Mouse (Mus musculus) activated CD4-positive, CD25-positive, alpha-beta regulatory T cell, adult 4 months (primary cell): Measurements from ENCODE around the gene Cwc25. TPM values are rescaled to one million over a fixed set of nuclear protein-coding genes. Genes with fewer than 3 reads are reported as not detected.
"Not testable (repeated sequence)": the region's sequence is repeated elsewhere in the genome, so short reads cannot be mapped to it uniquely, and the experiment has no call there.

ENCODE experiments used
- ATAC-seq: one replicate; pipeline ENCODE4 v1.8.0; 2017
- polyA plus RNA-seq, 2 experiments: library from polyadenylated mRNA; unstranded; fragments of 100-300 nt; shearing (Covaris generic); gene quantifications; one replicate each; pipeline ENCODE4 v1.2.1; 2017

Cwc25 gene
- polyA plus RNA-seq, 2 experiments from 2014 or later, result 21.3 to 22.8 TPM

- ATAC-seq, result no peak
These were observed 5.1 kb upstream of the Cwc25 start for GRCm38 (mm10) chr11:97771410-97771809.

- ATAC-seq, result no peak
These were observed 3.3 kb upstream of the Cwc25 start for GRCm38 (mm10) chr11:97769704-97770103.

GRCm38 (mm10) chr11:97761638-97762037, 4.7 kb downstream of the Cwc25 start:
- ATAC-seq, result no peak

- no peak for ATAC-seq
These were observed 7.4 kb downstream of the Cwc25 start for GRCm38 (mm10) chr11:97758942-97759341.

- ATAC-seq, result no peak
These were observed 8.2 kb downstream of the Cwc25 start for GRCm38 (mm10) chr11:97758125-97758524.

- ATAC-seq, result no peak
These were observed 13.1 kb downstream of the Cwc25 start for GRCm38 (mm10) chr11:97753277-97753676.

- no peak for ATAC-seq
These were observed 17.9 kb downstream of the Cwc25 start for GRCm38 (mm10) chr11:97748496-97748895.

GRCm38 (mm10) chr11:97747773-97748172, 18.6 kb downstream of the Cwc25 start:
- no peak for ATAC-seq

- no peak for ATAC-seq
These were observed 21.0 kb downstream of the Cwc25 start for GRCm38 (mm10) chr11:97745331-97745721.

- peak; percentile 94 for ATAC-seq
These were observed 21.5 kb downstream of the Cwc25 start for GRCm38 (mm10) chr11:97744718-97745330.

- ATAC-seq, result no peak
These were observed 22.2 kb downstream of the Cwc25 start, which contains the start of gene Pip4k2b for GRCm38 (mm10) chr11:97744063-97744717. Gene Pip4k2b, minus strand, starts transcription at chr11:97744704.

- no peak for ATAC-seq
These were observed 22.9 kb downstream of the Cwc25 start for GRCm38 (mm10) chr11:97743423-97743822.

- ATAC-seq, result no peak
These were observed 23.8 kb downstream of the Cwc25 start for GRCm38 (mm10) chr11:97742591-97742990.

GRCm38 (mm10) chr11:97742157-97742556, 24.2 kb downstream of the Cwc25 start:
- ATAC-seq, result no peak

GRCm38 (mm10) chr11:97740190-97740589, 26.2 kb downstream of the Cwc25 start:
- ATAC-seq, result no peak

- no peak for ATAC-seq
These were observed 27.2 kb downstream of the Cwc25 start for GRCm38 (mm10) chr11:97739155-97739554.

- ATAC-seq, result no peak
These were observed 27.7 kb downstream of the Cwc25 start for GRCm38 (mm10) chr11:97738703-97739102.

GRCm38 (mm10) chr11:97737600-97737999, 28.8 kb downstream of the Cwc25 start:
- ATAC-seq, result no peak

- ATAC-seq, result no peak
These were observed 29.7 kb downstream of the Cwc25 start for GRCm38 (mm10) chr11:97736645-97737044.

GRCm38 (mm10) chr11:97734810-97735209, 31.5 kb downstream of the Cwc25 start:
- not testable (repeated sequence) for ATAC-seq

- no peak for ATAC-seq
These were observed 32.7 kb downstream of the Cwc25 start for GRCm38 (mm10) chr11:97733689-97734088.

GRCm38 (mm10) chr11:97728730-97729129, 37.6 kb downstream of the Cwc25 start:
- peak; percentile 8 for ATAC-seq

GRCm38 (mm10) chr11:97728311-97728710, 38.0 kb downstream of the Cwc25 start:
- peak; percentile 98 for ATAC-seq

- ATAC-seq, result no peak
These were observed 42.6 kb downstream of the Cwc25 start for GRCm38 (mm10) chr11:97723709-97724108.
